Mouse (Mus musculus): ENCODE measurements around the gene Slc24a3.

GRCm38 (mm10) chr2:145329756-145330155, 162.2 kb downstream of the Slc24a3 start:
- TF ChIP-seq MAFK (IDR thresholded peaks at IDR 0.05; ENCODE audit: insufficient read depth, low read depth, low read length), result no peak
- no peak for TF ChIP-seq ZC3H11A (IDR thresholded peaks at IDR 0.05; ENCODE audit: borderline replicate concordance, low read depth, low read length)
- TF ChIP-seq HCFC1 (IDR thresholded peaks at IDR 0.05; ENCODE audit: borderline replicate concordance, insufficient read depth, low read length), result no peak
